Mouse (Mus musculus): Measurements from ENCODE around the gene Vasp. TPM values are rescaled to one million over a fixed set of nuclear protein-coding genes. Genes with fewer than 3 reads are reported as not detected.

Vasp gene
- total RNA-seq (2014; fragmentation: Nextera tagmentation): 146 and 171 TPM in 2 replicates
- 239 and 292 TPM in 2 replicates for total RNA-seq (2017)
- polyA plus RNA-seq (2012): 560 and 712 TPM in 2 replicates

- peak within 1 kb of the TSS; percentile 77 for H3K4me3 ChIP-seq (ENCODE audit: low read depth, low read length)
- H3K36me3 ChIP-seq (replicated peaks): peaks cover 28% of the 10 kb centered on the region
- H3K27me3 ChIP-seq (ENCODE audit: insufficient read depth, low read length): no peaks in the 10 kb centered on the region
- peaks cover 49% of the 10 kb centered on the region for H3K4me1 ChIP-seq (ENCODE audit: insufficient read depth, low read depth, low read length)
- H3K9me3 ChIP-seq (replicated peaks): no peaks in the 10 kb centered on the region
- DNase-seq (ENCODE audit: low spot score): peak; percentile 69
- TF ChIP-seq GATA1 (IDR thresholded peaks at IDR 0.05; ENCODE audit: borderline replicate concordance, low read length): no peak
- TF ChIP-seq POLR2AphosphoS5 (IDR thresholded peaks at IDR 0.05; ENCODE audit: insufficient replicate concordance, low read depth, low read length): 0 out of 2 replicates have a peak, but pooled peaks have one; percentile 69
- ATAC-seq (ENCODE audit: extremely low read depth, insufficient number of reproducible peaks, low FRiP score, poor library complexity, severe bottlenecking): peak; percentile 17
Observed at GRCm38 (mm10) chr7:19271238-19272172, at the start of gene Vasp. TSS of gene Vasp (minus strand) at chr7:19271817.

- ATAC-seq (ENCODE audit: extremely low read depth, insufficient number of reproducible peaks, low FRiP score, poor library complexity, severe bottlenecking) (no peak), DNase-seq (ENCODE audit: low spot score) (no peak)
- Histone ChIP-seq H3K4me1 (ENCODE audit: insufficient read depth, low read depth, low read length) (peaks cover 44% of the 10 kb centered on the region), H3K9me3 (replicated peaks) (no peaks in the 10 kb centered on the region), H3K4me3 (ENCODE audit: low read depth, low read length) (no peak overlapping the region), H3K36me3 (replicated peaks) (no peaks in the 10 kb centered on the region), H3K27me3 (ENCODE audit: insufficient read depth, low read length) (peaks cover 57% of the 10 kb centered on the region)
- TF ChIP-seq TAL1 (conservative IDR thresholded peaks at IDR 0.05; ENCODE audit: low read depth, low read length): no peak
Observed at GRCm38 (mm10) chr7:19320637-19321036, 49.0 kb upstream of the Vasp start.

- Histone ChIP-seq H3K4me1 (ENCODE audit: insufficient read depth, low read depth, low read length) (peaks cover 40% of the 10 kb centered on the region), H3K4me3 (ENCODE audit: low read depth, low read length) (peak overlapping the region; percentile 71), H3K36me3 (replicated peaks) (no peaks in the 10 kb centered on the region), H3K27me3 (ENCODE audit: insufficient read depth, low read length) (peaks cover 65% of the 10 kb centered on the region), H3K9me3 (replicated peaks) (no peaks in the 10 kb centered on the region)
- DNase-seq (ENCODE audit: low spot score): peak; percentile 75
- peak; percentile 87 for ATAC-seq (ENCODE audit: extremely low read depth, insufficient number of reproducible peaks, low FRiP score, poor library complexity, severe bottlenecking)
- TF ChIP-seq GATA1 (IDR thresholded peaks at IDR 0.05; ENCODE audit: borderline replicate concordance, low read length) (no peak), GATA2 (IDR thresholded peaks at IDR 0.05; ENCODE audit: borderline replicate concordance, low read depth, low read length) (no peak), POLR2AphosphoS5 (IDR thresholded peaks at IDR 0.05; ENCODE audit: insufficient replicate concordance, low read depth, low read length) (no peak), TAL1 (conservative IDR thresholded peaks at IDR 0.05; ENCODE audit: low read depth, low read length) (no peak)
Observed at GRCm38 (mm10) chr7:19319906-19320305, 48.3 kb upstream of the Vasp start.

- H3K36me3 ChIP-seq (replicated peaks): no peaks in the 10 kb centered on the region
- H3K9me3 ChIP-seq (replicated peaks): no peaks in the 10 kb centered on the region
- H3K4me1 ChIP-seq (ENCODE audit: insufficient read depth, low read depth, low read length): peaks cover 40% of the 10 kb centered on the region
- DNase-seq (ENCODE audit: low spot score) (no peak), ATAC-seq (ENCODE audit: extremely low read depth, insufficient number of reproducible peaks, low FRiP score, poor library complexity, severe bottlenecking) (no peak)
- TF ChIP-seq POLR2AphosphoS5 (IDR thresholded peaks at IDR 0.05; ENCODE audit: insufficient replicate concordance, low read depth, low read length): no peak
- no peak for TF ChIP-seq CTCF (IDR thresholded peaks at IDR 0.05; ENCODE audit: low read depth, low read length)
- no peak for TF ChIP-seq TAL1 (conservative IDR thresholded peaks at IDR 0.05; ENCODE audit: low read depth, low read length)
- TF ChIP-seq GATA2 (IDR thresholded peaks at IDR 0.05; ENCODE audit: borderline replicate concordance, low read depth, low read length): no peak
- no peak for TF ChIP-seq GATA1 (IDR thresholded peaks at IDR 0.05; ENCODE audit: borderline replicate concordance, low read length)
- peaks cover 68% of the 10 kb centered on the region for H3K27me3 ChIP-seq (ENCODE audit: insufficient read depth, low read length)
- H3K4me3 ChIP-seq (ENCODE audit: low read depth, low read length): peak overlapping the region; percentile 71; the same call in 1 of the 2 replicates
Observed at GRCm38 (mm10) chr7:19319458-19319857, 47.8 kb upstream of the Vasp start.

GRCm38 (mm10) chr7:19318676-19319075, 47.1 kb upstream of the Vasp start:
- H3K27me3 ChIP-seq (ENCODE audit: insufficient read depth, low read length): peaks cover 69% of the 10 kb centered on the region
- H3K36me3 ChIP-seq (replicated peaks): no peaks in the 10 kb centered on the region
- no peak for TF ChIP-seq TAL1 (conservative IDR thresholded peaks at IDR 0.05; ENCODE audit: low read depth, low read length)
- TF ChIP-seq GATA2 (IDR thresholded peaks at IDR 0.05; ENCODE audit: borderline replicate concordance, low read depth, low read length): no peak
- TF ChIP-seq GATA1 (IDR thresholded peaks at IDR 0.05; ENCODE audit: borderline replicate concordance, low read length): no peak
- TF ChIP-seq POLR2AphosphoS5 (IDR thresholded peaks at IDR 0.05; ENCODE audit: insufficient replicate concordance, low read depth, low read length): no peak
- TF ChIP-seq CTCF (IDR thresholded peaks at IDR 0.05; ENCODE audit: low read depth, low read length): no peak
- peaks cover 37% of the 10 kb centered on the region for H3K4me1 ChIP-seq (ENCODE audit: insufficient read depth, low read depth, low read length)
- no peaks in the 10 kb centered on the region for H3K9me3 ChIP-seq (replicated peaks)
- ATAC-seq (ENCODE audit: extremely low read depth, insufficient number of reproducible peaks, low FRiP score, poor library complexity, severe bottlenecking): no peak
- DNase-seq (ENCODE audit: low spot score): no peak
- H3K4me3 ChIP-seq (ENCODE audit: low read depth, low read length): no peak overlapping the region

- TF ChIP-seq TAL1 (conservative IDR thresholded peaks at IDR 0.05; ENCODE audit: low read depth, low read length) (no peak), GATA2 (IDR thresholded peaks at IDR 0.05; ENCODE audit: borderline replicate concordance, low read depth, low read length) (no peak), CTCF (IDR thresholded peaks at IDR 0.05; ENCODE audit: low read depth, low read length) (no peak), POLR2AphosphoS5 (IDR thresholded peaks at IDR 0.05; ENCODE audit: insufficient replicate concordance, low read depth, low read length) (no peak), GATA1 (IDR thresholded peaks at IDR 0.05; ENCODE audit: borderline replicate concordance, low read length) (no peak)
- Histone ChIP-seq H3K9me3 (replicated peaks) (no peaks in the 10 kb centered on the region), H3K4me1 (ENCODE audit: insufficient read depth, low read depth, low read length) (peaks cover 39% of the 10 kb centered on the region), H3K4me3 (ENCODE audit: low read depth, low read length) (no peak overlapping the region), H3K36me3 (replicated peaks) (no peaks in the 10 kb centered on the region), H3K27me3 (ENCODE audit: insufficient read depth, low read length) (peaks cover 70% of the 10 kb centered on the region)
- ATAC-seq (ENCODE audit: extremely low read depth, insufficient number of reproducible peaks, low FRiP score, poor library complexity, severe bottlenecking): no peak
- no peak for DNase-seq (ENCODE audit: low spot score)
Observed at GRCm38 (mm10) chr7:19318201-19318600, 46.6 kb upstream of the Vasp start.

Data from G1E (cell line).